Mouse (Mus musculus): Measurements from ENCODE around the gene Gm10972.
"Not testable (repeated sequence)": the region's sequence is repeated elsewhere in the genome, so short reads cannot be mapped to it uniquely, and the experiment has no call there.

The Gm10972 gene

GRCm38 (mm10) chr3:94658740-94659095, 15.8 kb downstream of the Gm10972 start, which contains the start of gene Tuft1:
Tuft1 (minus strand) TSS chr3:94658872.
- in situ Hi-C loops (cut with MboI, MseI), result not testable (repeated sequence)

- in situ Hi-C loops (cut with MboI, MseI), result not testable (repeated sequence)
Measured at GRCm38 (mm10) chr3:94659142-94659748, 16.3 kb downstream of the Gm10972 start.

GRCm38 (mm10) chr3:94660841-94661240, 17.9 kb downstream of the Gm10972 start:
- in situ Hi-C loops (cut with MboI, MseI), result loop anchor here (5.0 kb wide), 1 partner anchor 101 kb away; no protein-coding TSS in a partner anchor

- in situ Hi-C loops (cut with MboI, MseI), result not testable (repeated sequence)
Measured at GRCm38 (mm10) chr3:94665060-94665802, 22.3 kb downstream of the Gm10972 start.

DNA sequence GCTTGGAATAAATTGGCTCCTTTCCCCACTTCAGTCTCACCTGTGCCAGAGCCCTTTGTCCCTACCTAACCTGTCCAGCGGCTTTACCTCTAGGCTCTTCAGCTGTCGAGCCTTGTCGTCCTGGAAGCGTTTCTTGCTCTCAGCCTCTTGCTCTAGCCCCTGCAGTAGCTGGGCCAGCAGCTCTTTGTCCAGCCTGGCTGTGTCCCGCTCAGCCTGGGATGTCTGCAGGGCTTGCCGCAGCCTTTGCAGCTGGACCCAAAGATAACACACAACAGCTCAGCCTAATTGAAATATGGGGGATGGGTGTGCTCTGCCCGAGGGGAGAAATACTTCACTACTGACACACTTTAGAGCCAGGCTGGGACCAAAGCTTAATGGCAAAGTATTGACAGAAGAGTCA, 23.0 kb downstream of the Gm10972 start:
- in situ Hi-C loops (cut with MboI, MseI), result not testable (repeated sequence)

- in situ Hi-C loops (cut with MboI, MseI), result loop anchor here (5.0 kb wide), 1 partner anchor 48 kb away; no protein-coding TSS in a partner anchor
Measured at GRCm38 (mm10) chr3:94675101-94675500, 32.2 kb downstream of the Gm10972 start.

- in situ Hi-C loops (cut with MboI, MseI), result loop anchor here (5.0 kb wide), 1 partner anchor 52 kb away; no protein-coding TSS in a partner anchor
Measured at GRCm38 (mm10) chr3:94679351-94679841, 36.5 kb downstream of the Gm10972 start.

- in situ Hi-C loops (cut with MboI, MseI), result not testable (repeated sequence)
Measured at GRCm38 (mm10) chr3:94680032-94680431, 37.1 kb downstream of the Gm10972 start.

- in situ Hi-C loops (cut with MboI, MseI), result no loop called here
Measured at GRCm38 (mm10) chr3:94680783-94681182, 37.9 kb downstream of the Gm10972 start.

- in situ Hi-C loops (cut with MboI, MseI), result no loop called here
Measured at GRCm38 (mm10) chr3:94683646-94684045, 40.7 kb downstream of the Gm10972 start.

DNA sequence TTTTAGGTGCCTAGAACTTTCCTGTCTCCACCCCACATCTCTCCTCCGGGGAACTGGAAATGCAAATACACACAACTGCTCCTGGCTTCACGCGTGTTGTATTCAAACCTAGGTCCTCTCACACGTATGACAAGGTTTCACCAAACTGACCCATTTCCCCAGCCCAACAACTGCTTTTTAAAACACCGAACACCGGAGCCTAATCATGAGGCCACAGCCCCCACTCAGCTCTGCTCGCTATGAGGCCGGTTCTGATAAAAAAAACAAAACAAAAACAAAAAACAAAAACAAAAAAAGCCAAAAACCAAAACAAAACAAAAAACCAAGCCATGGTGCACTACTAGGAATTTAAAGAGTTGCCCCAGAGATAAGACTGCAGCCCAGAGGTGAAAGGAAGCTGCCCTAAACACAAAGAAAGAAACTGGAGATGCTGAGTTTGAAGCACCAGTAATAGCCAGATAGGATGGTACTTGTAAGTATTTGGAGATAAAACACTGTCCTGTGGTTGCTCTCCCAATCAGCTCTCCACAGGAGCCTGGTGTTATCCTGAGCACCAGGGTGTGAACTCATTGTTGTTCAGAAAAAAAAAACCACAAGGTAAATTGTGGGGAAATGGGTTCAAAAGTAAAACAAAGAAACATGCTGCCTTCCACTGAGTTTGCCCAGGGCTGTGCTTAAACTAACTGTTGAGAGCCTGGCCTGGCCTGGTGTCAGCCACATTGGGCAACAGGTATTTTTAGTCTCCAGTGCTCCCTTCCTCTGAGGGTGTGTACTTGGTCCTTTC, 43.3 kb downstream of the Gm10972 start:
- in situ Hi-C loops (cut with MboI, MseI), result loop anchor here (5.0 kb wide), 1 partner anchor 241 kb away; no protein-coding TSS in a partner anchor

- in situ Hi-C loops (cut with MboI, MseI), result loop anchor here (5.0 kb wide), 1 partner anchor 239 kb away; no protein-coding TSS in a partner anchor
Measured at GRCm38 (mm10) chr3:94688698-94689097, 45.8 kb downstream of the Gm10972 start.

DNA sequence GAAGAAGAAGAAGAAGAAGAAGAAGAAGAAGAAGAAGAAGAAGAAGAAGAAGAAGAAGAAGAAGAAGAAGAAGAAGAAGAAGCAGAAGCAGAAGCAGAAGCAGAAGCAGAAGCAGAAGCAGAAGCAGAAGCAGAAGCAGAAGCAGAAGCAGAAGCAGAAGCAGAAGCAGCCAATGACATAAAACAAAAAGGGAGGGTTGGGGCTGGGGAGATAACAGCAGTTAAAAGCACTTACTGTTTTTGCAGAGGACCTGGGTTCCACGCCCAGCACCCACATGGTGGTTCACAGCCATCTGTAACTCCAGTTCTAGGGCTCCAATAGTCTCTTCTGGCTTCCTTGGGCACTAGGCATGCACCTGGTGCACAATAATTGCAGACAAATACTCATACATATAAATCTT, 46.3 kb downstream of the Gm10972 start:
- in situ Hi-C loops (cut with MboI, MseI), result loop anchor here (5.0 kb wide), 1 partner anchor 238 kb away; no protein-coding TSS in a partner anchor

- in situ Hi-C loops (cut with MboI, MseI), result not testable (repeated sequence)
Measured at GRCm38 (mm10) chr3:94690162-94690561, 47.2 kb downstream of the Gm10972 start.

GRCm38 (mm10) chr3:94690616-94691247, 47.8 kb downstream of the Gm10972 start:
- in situ Hi-C loops (cut with MboI, MseI), result no loop called here

DNA sequence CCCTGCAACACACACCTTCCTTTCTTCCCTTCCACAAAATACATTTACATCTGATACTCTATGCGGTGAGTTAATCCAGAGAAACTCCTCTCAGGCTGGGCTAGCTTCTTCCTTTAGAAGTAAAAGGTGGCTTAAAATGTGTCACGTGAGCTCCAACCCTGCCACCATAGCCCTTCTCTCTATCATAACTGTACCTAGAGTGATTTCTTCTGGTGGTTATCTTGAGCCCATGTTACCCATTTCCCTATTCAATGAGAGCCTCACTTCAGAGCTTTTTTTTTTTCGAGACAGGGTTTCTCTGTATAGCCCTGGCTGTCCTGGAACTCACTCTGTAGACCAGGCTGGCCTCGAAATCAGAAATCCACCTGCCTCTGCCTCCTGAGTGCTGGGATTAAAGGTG, 48.8 kb downstream of the Gm10972 start:
- in situ Hi-C loops (cut with MboI, MseI), result not testable (repeated sequence)

Data from T-helper 1 cell (primary cell).